Mouse (Mus musculus): Measurements from ENCODE around the gene Fam162a. TPM values are rescaled to one million over a fixed set of nuclear protein-coding genes. Genes with fewer than 3 reads are reported as not detected.
"Not testable (repeated sequence)": the region's sequence is repeated elsewhere in the genome, so short reads cannot be mapped to it uniquely, and the experiment has no call there.

Gene Fam162a
- polyA plus RNA-seq (2016; fragmentation: Nextera tagmentation; extraction: Ambion mirVana): 242 and 259 TPM in 2 replicates

DNA sequence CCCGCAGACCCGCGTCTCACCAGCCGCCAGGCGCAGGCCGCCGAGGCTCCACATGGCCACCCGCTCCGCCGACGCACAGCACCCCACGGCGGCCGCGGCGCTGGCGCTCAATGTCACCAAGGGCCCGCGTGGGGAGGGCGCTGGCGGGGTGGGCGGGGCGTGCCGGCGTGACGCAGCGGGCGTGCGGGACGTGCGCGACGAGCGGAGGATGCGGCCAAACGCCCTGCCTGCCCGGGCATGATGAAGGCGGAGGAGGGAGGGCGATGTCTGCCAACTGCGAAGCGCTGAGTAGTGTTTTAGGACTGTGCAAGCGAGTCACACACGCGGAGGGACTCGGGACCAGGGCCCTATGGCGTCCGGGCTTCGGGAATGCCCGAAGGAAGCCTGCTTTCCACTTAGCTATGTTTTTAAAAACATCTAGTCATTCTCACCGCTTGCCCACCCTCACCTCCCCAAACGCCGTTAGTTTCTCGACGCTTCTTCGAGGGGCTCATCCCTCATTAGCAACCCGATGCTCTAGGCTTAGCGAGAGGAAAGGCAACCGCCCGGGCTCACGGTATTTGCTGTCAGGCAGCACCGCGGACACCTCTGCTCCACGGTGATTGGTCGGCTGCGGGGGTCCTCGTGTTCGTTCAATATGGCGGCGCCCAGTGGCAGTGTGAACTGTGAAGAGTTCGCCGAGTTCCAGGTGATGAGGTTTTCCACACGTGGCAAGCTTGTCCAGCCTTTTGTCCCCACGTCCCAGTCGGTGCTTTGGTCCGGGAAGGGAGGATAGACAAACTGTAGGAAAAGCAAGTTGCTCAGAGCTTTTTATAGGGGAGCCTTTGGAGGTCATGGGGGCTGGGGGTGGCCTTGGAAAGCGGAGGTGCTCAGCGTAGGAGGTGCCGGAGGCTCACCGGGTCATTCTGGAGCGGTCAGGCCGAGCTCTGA, at the start of gene Fam162a, which contains the start of gene Ccdc58:
Fam162a (minus strand) TSS at position 145 of the 930 bp plus-strand sequence.
Ccdc58 (plus strand) TSS at position 236 of the 930 bp plus-strand sequence.
- ATAC-seq: peak; percentile 92
- WGBS (ENCODE audit: insufficient replicate concordance): under 1% methylated on average over 81 of the region's 81 CpGs
- Histone ChIP-seq H3K4me1 (peaks cover 46% of the 10 kb centered on the region), H3K27me3 (replicated peaks) (no peaks in the 10 kb centered on the region), H3K9me3 (replicated peaks) (no peaks in the 10 kb centered on the region), H3K4me2 (peak within 1 kb of the TSS; percentile 85), H3K27ac (peak within 1 kb of the TSS; percentile 96), H3K4me3 (peak within 1 kb of the TSS; percentile 84), H3K9ac (peak within 1 kb of the TSS; percentile 90), H3K36me3 (peaks cover 42% of the 10 kb centered on the region)

DNA sequence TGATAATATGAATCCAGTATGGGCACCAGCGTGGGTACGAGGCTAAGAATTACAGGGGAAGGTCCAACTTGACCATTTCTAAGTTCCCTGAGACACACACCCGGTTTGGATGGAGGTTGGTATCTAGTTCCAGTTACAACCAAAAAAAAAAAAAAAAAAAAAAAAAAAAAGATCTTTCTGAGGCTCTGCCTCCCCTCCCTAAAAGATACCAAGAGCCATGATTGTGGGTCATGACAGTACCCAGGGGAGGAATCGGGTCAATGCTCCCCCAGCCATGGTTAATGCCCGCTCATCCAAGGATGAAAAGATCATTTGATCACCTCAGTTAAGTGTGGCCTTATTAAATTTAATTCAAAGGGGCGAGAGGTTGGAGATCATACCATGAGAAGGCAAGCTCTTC, 44.4 kb upstream of the Fam162a start:
- ATAC-seq; H3K4me1 ChIP-seq; H3K4me2 ChIP-seq; H3K36me3 ChIP-seq; H3K9me3 ChIP-seq (replicated peaks); H3K27me3 ChIP-seq (replicated peaks); H3K9ac ChIP-seq; H3K4me3 ChIP-seq; H3K27ac ChIP-seq: not testable (repeated sequence)
- WGBS (ENCODE audit: insufficient replicate concordance): 70% methylated on average over 6 of the region's 6 CpGs

DNA sequence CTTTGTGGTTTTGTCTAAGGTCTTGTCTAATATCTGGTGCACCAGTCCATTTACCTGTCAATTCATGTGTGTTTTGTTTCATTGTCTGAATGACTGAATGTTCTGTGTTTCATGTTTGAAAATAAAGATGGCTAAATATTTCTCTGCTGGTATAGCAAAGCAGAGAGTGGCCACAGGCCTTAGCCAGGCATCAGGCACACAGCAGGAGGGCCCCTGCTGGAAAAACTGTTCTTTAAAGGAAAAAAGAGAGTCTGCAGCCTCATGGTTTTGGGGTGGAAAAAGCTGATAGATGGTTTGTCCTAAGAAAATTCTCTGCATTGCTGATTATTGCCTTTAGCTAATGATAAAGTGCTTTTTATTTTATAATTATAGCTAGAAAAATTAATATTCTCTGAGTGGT, 40.1 kb upstream of the Fam162a start:
- not testable (repeated sequence) for H3K27ac ChIP-seq; H3K9ac ChIP-seq; H3K4me2 ChIP-seq; H3K4me1 ChIP-seq; H3K9me3 ChIP-seq (replicated peaks); H3K27me3 ChIP-seq (replicated peaks); ATAC-seq; H3K4me3 ChIP-seq; H3K36me3 ChIP-seq

GRCm38 (mm10) chr16:36102211-36102610, 30.8 kb upstream of the Fam162a start:
- no peak for ATAC-seq
- Histone ChIP-seq H3K4me3 (no peak overlapping the region), H3K9me3 (replicated peaks) (no peaks in the 10 kb centered on the region), H3K27me3 (replicated peaks) (no peaks in the 10 kb centered on the region), H3K9ac (no peak overlapping the region), H3K4me1 (no peaks in the 10 kb centered on the region), H3K4me2 (no peak overlapping the region), H3K27ac (no peak overlapping the region), H3K36me3 (no peaks in the 10 kb centered on the region)
- 57% methylated on average over 1 of the region's 1 CpGs for WGBS (ENCODE audit: insufficient replicate concordance)

- WGBS (ENCODE audit: insufficient replicate concordance): 57% methylated on average over 1 of the region's 1 CpGs
- no peaks in the 10 kb centered on the region for H3K9me3 ChIP-seq (replicated peaks)
- H3K4me2 ChIP-seq: no peak overlapping the region
- no peak for ATAC-seq
- H3K27me3 ChIP-seq (replicated peaks): no peaks in the 10 kb centered on the region
- H3K27ac ChIP-seq: no peak overlapping the region
- H3K4me1 ChIP-seq: no peaks in the 10 kb centered on the region
- H3K36me3 ChIP-seq: no peaks in the 10 kb centered on the region
- H3K9ac ChIP-seq: no peak overlapping the region
- H3K4me3 ChIP-seq: no peak overlapping the region
Measured at GRCm38 (mm10) chr16:36101526-36101925, 30.1 kb upstream of the Fam162a start.

GRCm38 (mm10) chr16:36097813-36098499, 26.6 kb upstream of the Fam162a start:
- H3K4me3 ChIP-seq; H3K9me3 ChIP-seq (replicated peaks); H3K27me3 ChIP-seq (replicated peaks); H3K27ac ChIP-seq; H3K4me2 ChIP-seq; H3K9ac ChIP-seq; ATAC-seq; H3K36me3 ChIP-seq; H3K4me1 ChIP-seq: not testable (repeated sequence)
- WGBS (ENCODE audit: insufficient replicate concordance): 84% methylated on average over 12 of the region's 12 CpGs

DNA sequence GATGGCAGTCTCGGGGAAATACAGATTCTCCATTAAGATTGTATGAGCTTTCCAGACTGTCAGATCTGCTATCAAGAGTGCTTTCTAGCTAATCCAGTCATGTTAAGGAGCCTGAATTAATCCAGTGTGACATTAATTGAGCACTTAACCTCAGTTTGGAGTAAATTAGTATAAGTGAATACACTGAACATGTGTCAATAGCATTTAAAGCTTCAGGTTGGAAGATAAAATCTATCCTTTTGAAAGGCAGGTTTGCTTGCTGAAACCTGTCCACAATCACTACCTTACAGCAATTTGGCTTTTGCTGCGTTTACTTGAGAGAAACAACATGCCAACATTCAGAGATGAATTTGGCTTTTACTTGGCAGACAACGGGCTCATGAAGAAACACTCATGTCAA, 22.7 kb upstream of the Fam162a start:
- H3K4me3 ChIP-seq: no peak overlapping the region
- H3K4me1 ChIP-seq: no peaks in the 10 kb centered on the region
- H3K9ac ChIP-seq: no peak overlapping the region
- H3K27ac ChIP-seq: no peak overlapping the region
- ATAC-seq: no peak
- H3K9me3 ChIP-seq (replicated peaks): no peaks in the 10 kb centered on the region
- peaks cover 40% of the 10 kb centered on the region for H3K36me3 ChIP-seq
- no peak overlapping the region for H3K4me2 ChIP-seq
- H3K27me3 ChIP-seq (replicated peaks): no peaks in the 10 kb centered on the region
- WGBS (ENCODE audit: insufficient replicate concordance): 67% methylated on average over 3 of the region's 3 CpGs

- 89% methylated on average over 11 of the region's 11 CpGs for WGBS (ENCODE audit: insufficient replicate concordance)
- Histone ChIP-seq H3K36me3 (peaks cover 66% of the 10 kb centered on the region), H3K4me1 (0 out of 2 replicates have a peak, but pooled peaks cover 7% of the 10 kb centered on the region), H3K27me3 (replicated peaks) (no peaks in the 10 kb centered on the region), H3K27ac (no peak overlapping the region), H3K4me3 (no peak overlapping the region), H3K4me2 (no peak overlapping the region), H3K9me3 (replicated peaks) (no peaks in the 10 kb centered on the region), H3K9ac (no peak overlapping the region)
- ATAC-seq: no peak
Measured at GRCm38 (mm10) chr16:36090785-36091509, 19.6 kb upstream of the Fam162a start.

DNA sequence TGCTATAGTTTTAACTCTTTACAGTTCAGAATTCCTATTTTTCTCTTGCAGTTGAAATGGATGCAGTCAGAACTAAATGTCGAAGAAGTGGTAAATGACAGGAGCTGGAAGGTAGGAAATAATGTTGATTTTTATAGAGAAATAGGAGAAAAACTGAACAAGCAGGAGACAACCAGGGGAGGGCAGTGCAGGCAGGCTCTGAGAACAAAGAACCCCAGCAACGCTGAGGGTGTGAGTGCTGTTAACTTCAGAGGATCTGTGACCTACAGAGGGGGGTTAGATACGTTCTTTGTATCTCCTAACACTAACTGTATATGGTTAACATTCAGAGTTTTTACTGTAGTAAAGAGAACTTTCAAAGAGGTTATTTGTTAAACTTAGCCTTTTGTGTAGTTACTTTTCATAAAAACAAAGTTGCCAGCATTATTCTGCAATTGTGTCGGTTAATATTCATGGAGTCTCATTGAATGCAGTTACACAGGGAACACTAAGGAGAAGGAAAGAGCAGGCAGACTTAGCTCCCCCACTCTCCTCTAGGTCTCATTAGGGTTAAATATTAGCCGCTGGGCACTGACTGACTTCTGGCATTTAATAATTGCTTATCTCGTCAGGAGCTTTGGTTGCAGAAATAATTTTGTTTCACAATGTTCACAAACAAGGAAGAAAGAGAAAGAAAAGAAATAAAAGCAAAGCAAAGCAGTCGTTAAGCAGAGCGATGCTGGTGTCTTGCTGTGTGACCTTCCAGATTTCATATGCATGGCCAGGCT, 18.6 kb upstream of the Fam162a start:
- Histone ChIP-seq H3K9me3 (replicated peaks) (no peaks in the 10 kb centered on the region), H3K9ac (no peak overlapping the region), H3K4me2 (no peak overlapping the region), H3K36me3 (peaks cover 75% of the 10 kb centered on the region), H3K27me3 (replicated peaks) (no peaks in the 10 kb centered on the region), H3K27ac (no peak overlapping the region), H3K4me3 (no peak overlapping the region), H3K4me1 (0 out of 2 replicates have a peak, but pooled peaks cover 7% of the 10 kb centered on the region)
- 80% methylated on average over 8 of the region's 8 CpGs for WGBS (ENCODE audit: insufficient replicate concordance)
- no peak for ATAC-seq

- Histone ChIP-seq H3K9me3 (replicated peaks) (no peaks in the 10 kb centered on the region), H3K27me3 (replicated peaks) (no peaks in the 10 kb centered on the region), H3K4me1 (0 out of 2 replicates have a peak, but pooled peaks cover 7% of the 10 kb centered on the region), H3K4me3 (no peak overlapping the region), H3K4me2 (no peak overlapping the region), H3K36me3 (peaks cover 81% of the 10 kb centered on the region), H3K9ac (no peak overlapping the region), H3K27ac (no peak overlapping the region)
- 84% methylated on average over 7 of the region's 7 CpGs for WGBS (ENCODE audit: insufficient replicate concordance)
- ATAC-seq: no peak
Measured at GRCm38 (mm10) chr16:36089065-36089464, 17.7 kb upstream of the Fam162a start.

- Histone ChIP-seq H3K4me1 (0 out of 2 replicates have a peak, but pooled peaks cover 7% of the 10 kb centered on the region), H3K27ac (peak overlapping the region; percentile 36; the same call in 1 of the 2 replicates), H3K4me3 (no peak overlapping the region), H3K27me3 (replicated peaks) (no peaks in the 10 kb centered on the region), H3K36me3 (peaks cover 89% of the 10 kb centered on the region), H3K9ac (no peak overlapping the region), H3K4me2 (no peak overlapping the region), H3K9me3 (replicated peaks) (no peaks in the 10 kb centered on the region)
- WGBS (ENCODE audit: insufficient replicate concordance): 68% methylated on average over 4 of the region's 4 CpGs
- ATAC-seq: peak; percentile 74
Measured at GRCm38 (mm10) chr16:36087846-36088245, 16.5 kb upstream of the Fam162a start.
